Mouse (Mus musculus) hindbrain, postnatal 0 days (tissue): Measurements from ENCODE around the gene Entpd3. TPM values are rescaled to one million over a fixed set of nuclear protein-coding genes. Genes with fewer than 3 reads are reported as not detected.
"Not testable (repeated sequence)": the region's sequence is repeated elsewhere in the genome, so short reads cannot be mapped to it uniquely, and the experiment has no call there.

Experiments used
- ATAC-seq: fragments of 200-750 bp; cut with Nextera tagmentation; 2 replicates; pipeline ENCODE4 v1.8.0; 2017; ENCODE audit warnings: mild to moderate bottlenecking, moderate TSS enrichment, moderate library complexity
- DNase-seq: peaks from one replicate; pipeline ENCODE4 v3.0.0-alpha.2; 2015; ENCODE audit warnings: low spot score
- H3K27ac ChIP-seq: fragments of 300-500 bp; sonication (generic); 2 replicates; pipeline ENCODE4 v1.5.1; 2014; ENCODE audit warnings: mild to moderate bottlenecking
- H3K27me3 ChIP-seq: fragments of 300-500 bp; sonication (generic); 2 replicates; pipeline ENCODE4 v1.6.1; 2014; ENCODE audit warnings: low read length, mixed read lengths; ENCODE audit not compliant: insufficient read depth
- H3K36me3 ChIP-seq: fragments of 300-500 bp; sonication (generic); 2 replicates; pipeline ENCODE4 v1.6.1; 2014; ENCODE audit warnings: low read length, mixed read lengths; ENCODE audit not compliant: insufficient read depth
- H3K4me1 ChIP-seq: fragments of 300-500 bp; sonication (generic); 2 replicates; pipeline ENCODE4 v1.6.1; 2014; ENCODE audit warnings: antibody characterized with exemption, low read length, mixed read lengths; ENCODE audit not compliant: insufficient read depth
- H3K4me2 ChIP-seq: fragments of 300-500 bp; sonication (generic); 2 replicates; pipeline ENCODE4 v1.6.1; 2014; ENCODE audit warnings: low read depth, mild to moderate bottlenecking, low read length, moderate library complexity, mixed read lengths
- H3K4me3 ChIP-seq: fragments of 300-500 bp; sonication (generic); 2 replicates; pipeline ENCODE4 v1.5.1; 2014; ENCODE audit warnings: low read length
- H3K9ac ChIP-seq: fragments of 300-500 bp; sonication (generic); replicated peaks from 2 replicates; pipeline ENCODE4 v1.6.1; 2014; ENCODE audit warnings: mild to moderate bottlenecking, low read length, moderate library complexity, mixed read lengths
- H3K9me3 ChIP-seq: fragments of 300-500 bp; sonication (generic); 2 replicates; pipeline ENCODE4 v1.6.1; 2016; ENCODE audit warnings: low read length, mixed read lengths
- CTCF ChIP-seq: IDR thresholded peaks from 2 replicates; pipeline ENCODE4 v1.5.1; 2016; ENCODE audit warnings: antibody characterized with exemption, control low read depth, low read depth
- WGBS: fragments of 180-500 bp; shearing (Covaris S2); extraction: QIAGEN DNeasy Blood & Tissue Kit; methylation state at CpG from one replicate; pipeline ENCODE4 v1.1.7; 2014; 5-methylcytosine and 5-hydroxymethylcytosine counted together
- polyA plus RNA-seq: library from polyadenylated mRNA; unstranded; fragments of >200 nt; fragmentation: Nextera tagmentation; extraction: Ambion mirVana; gene quantifications from 2 replicates; pipeline ENCODE4 v1.2.1, GENCODE M21; 2015
- total RNA-seq: library from RNA; depleted of rRNA; stranded (reverse); fragments of >200 nt; gene quantifications from 2 replicates; pipeline ENCODE4 v1.2.3, GENCODE M21; 2014

Gene Entpd3
- total and polyA plus RNA-seq, 2 experiments from 2014 or later, result 4.0 to 4.4 TPM

GRCm38 (mm10) chr9:120532691-120533090 lies 6.9 kb upstream of the Entpd3 start:
- no peak overlapping the region for H3K4me2 ChIP-seq
- H3K36me3 ChIP-seq, result no peaks in the 10 kb centered on the region
- DNase-seq (no peak), ATAC-seq (no peak)
- H3K4me1 ChIP-seq, result no peaks in the 10 kb centered on the region
- TF ChIP-seq CTCF, result no peak
- H3K9me3 ChIP-seq, result no peaks in the 10 kb centered on the region
- H3K27me3 ChIP-seq, result no peaks in the 10 kb centered on the region
- WGBS, result 79% methylated on average over 6 of the region's 6 CpGs
- H3K4me3 ChIP-seq, result no peak overlapping the region
- no peak overlapping the region for H3K9ac ChIP-seq
- no peak overlapping the region for H3K27ac ChIP-seq

DNA sequence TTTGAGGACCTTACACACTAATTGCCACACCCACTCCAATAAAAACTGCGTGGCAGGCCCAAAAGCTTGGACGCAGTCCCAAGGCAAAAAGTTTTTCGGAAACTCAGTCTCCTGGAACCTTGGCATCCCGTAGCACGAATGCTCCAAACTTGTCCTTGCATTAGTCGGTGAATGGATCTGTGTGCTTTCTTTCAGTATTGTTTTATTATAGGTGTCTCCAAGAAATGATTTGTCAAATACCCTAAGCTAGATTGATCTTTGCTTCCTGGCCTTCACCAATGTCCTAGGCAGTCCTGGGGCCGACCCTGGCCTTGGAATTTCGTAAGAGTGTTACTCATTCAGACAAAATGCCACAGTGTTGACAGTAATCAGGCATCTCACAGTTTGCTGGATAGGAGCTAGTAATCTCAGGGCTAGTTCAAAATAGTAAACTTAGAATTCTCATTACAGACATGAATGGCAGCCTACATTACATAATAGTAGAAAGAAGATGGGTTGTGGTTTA lies 6.1 kb upstream of the Entpd3 start:
- H3K9ac ChIP-seq, H3K4me2 ChIP-seq, DNase-seq, H3K27me3 ChIP-seq, H3K4me3 ChIP-seq, ATAC-seq, H3K9me3 ChIP-seq, H3K4me1 ChIP-seq, H3K27ac ChIP-seq, H3K36me3 ChIP-seq: not testable (repeated sequence)
- WGBS, result 95% methylated on average over 8 of the region's 8 CpGs

GRCm38 (mm10) chr9:120541411-120541810 lies 1.8 kb downstream of the Entpd3 start:
- H3K27me3 ChIP-seq, result no peaks in the 10 kb centered on the region; the same call in 1 of the 2 replicates
- H3K9ac ChIP-seq, result no peak overlapping the region
- no peaks in the 10 kb centered on the region for H3K9me3 ChIP-seq
- no peak overlapping the region for H3K4me2 ChIP-seq
- no peak for TF ChIP-seq CTCF
- no peaks in the 10 kb centered on the region for H3K4me1 ChIP-seq
- DNase-seq (no peak), ATAC-seq (no peak)
- no peaks in the 10 kb centered on the region for H3K36me3 ChIP-seq
- 23% methylated on average over 2 of the region's 2 CpGs for WGBS
- no peak overlapping the region for H3K4me3 ChIP-seq
- H3K27ac ChIP-seq, result no peak overlapping the region

- Histone ChIP-seq H3K36me3 (no peaks in the 10 kb centered on the region), H3K4me1 (no peaks in the 10 kb centered on the region), H3K27me3 (no peaks in the 10 kb centered on the region; the same call in 1 of the 2 replicates), H3K27ac (no peak overlapping the region), H3K4me2 (no peak overlapping the region), H3K9me3 (no peaks in the 10 kb centered on the region), H3K4me3 (no peak overlapping the region), H3K9ac (no peak overlapping the region)
- WGBS, result 28% methylated on average over 6 of the region's 6 CpGs
- DNase-seq (no peak), ATAC-seq (no peak)
- TF ChIP-seq CTCF, result no peak
Observed at GRCm38 (mm10) chr9:120542241-120542640, 2.6 kb downstream of the Entpd3 start.

DNA sequence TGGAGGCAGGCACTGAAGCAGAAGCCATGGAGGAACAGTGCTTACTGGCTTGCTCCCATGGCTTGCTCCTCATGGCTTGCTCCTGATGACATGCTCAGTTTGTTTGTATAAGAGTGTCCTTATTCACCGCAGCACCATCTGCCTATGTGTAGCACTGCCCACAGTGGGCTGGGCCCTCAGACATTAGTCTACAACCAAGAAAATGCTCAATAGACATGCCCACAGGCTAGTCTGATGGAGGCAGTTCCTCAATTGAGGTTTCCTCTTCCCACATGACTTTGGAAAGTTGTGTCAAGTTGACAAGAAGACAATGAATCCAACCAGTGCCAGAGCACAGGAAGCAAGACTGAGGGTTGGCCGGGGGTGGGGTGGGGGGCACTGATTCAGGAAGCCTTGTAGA lies 6.4 kb downstream of the Entpd3 start:
- Histone ChIP-seq H3K4me1 (no peaks in the 10 kb centered on the region), H3K36me3 (no peaks in the 10 kb centered on the region), H3K4me2 (no peak overlapping the region), H3K27me3 (no peaks in the 10 kb centered on the region), H3K9ac (no peak overlapping the region), H3K27ac (no peak overlapping the region), H3K9me3 (no peaks in the 10 kb centered on the region), H3K4me3 (no peak overlapping the region)
- no peak for DNase-seq
- no peak for ATAC-seq
- TF ChIP-seq CTCF, result no peak
- WGBS, result 92% methylated on average over 2 of the region's 2 CpGs

GRCm38 (mm10) chr9:120546482-120546881 lies 6.9 kb downstream of the Entpd3 start:
- no peak overlapping the region for H3K4me3 ChIP-seq
- H3K27me3 ChIP-seq, result no peaks in the 10 kb centered on the region
- WGBS, result 92% methylated on average over 9 of the region's 9 CpGs
- no peak overlapping the region for H3K27ac ChIP-seq
- no peaks in the 10 kb centered on the region for H3K36me3 ChIP-seq
- H3K9ac ChIP-seq, result no peak overlapping the region
- no peaks in the 10 kb centered on the region for H3K9me3 ChIP-seq
- no peaks in the 10 kb centered on the region for H3K4me1 ChIP-seq
- H3K4me2 ChIP-seq, result no peak overlapping the region
- TF ChIP-seq CTCF, result no peak
- ATAC-seq (no peak), DNase-seq (no peak)

DNA sequence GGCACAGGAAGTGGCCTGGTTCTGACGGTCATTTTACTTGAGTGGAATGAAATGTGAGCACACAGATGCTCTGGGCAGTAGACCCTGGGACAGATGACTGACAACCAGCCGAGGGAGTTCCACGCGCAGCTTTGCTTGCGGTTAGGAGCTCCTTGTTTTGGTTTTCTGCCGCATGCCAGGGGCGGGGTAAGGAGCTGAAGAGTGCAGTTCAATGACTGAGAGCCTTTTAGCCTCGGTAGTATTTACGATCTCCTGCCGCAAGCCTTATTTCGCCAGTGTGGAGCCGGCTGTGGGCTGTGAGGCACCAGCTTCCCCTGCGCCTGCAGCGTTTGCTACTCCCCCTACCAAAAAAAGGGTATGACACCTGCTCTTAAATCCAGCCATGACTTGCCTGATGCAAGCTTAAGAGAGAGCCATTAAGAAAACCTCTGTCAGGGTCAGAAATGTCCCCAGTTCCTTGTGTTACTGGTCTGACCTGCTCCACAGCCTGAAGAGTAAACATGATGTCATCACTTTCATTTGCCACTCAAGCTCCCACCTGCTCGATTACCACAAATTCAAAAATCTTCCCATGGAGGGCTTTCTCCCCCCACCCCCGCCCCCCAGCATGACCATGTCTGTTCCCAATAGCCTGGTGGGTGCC lies 7.5 kb downstream of the Entpd3 start:
- no peaks in the 10 kb centered on the region for H3K4me1 ChIP-seq
- no peaks in the 10 kb centered on the region for H3K36me3 ChIP-seq
- no peaks in the 10 kb centered on the region for H3K27me3 ChIP-seq
- TF ChIP-seq CTCF, result no peak
- ATAC-seq, result no peak
- no peak overlapping the region for H3K27ac ChIP-seq
- H3K9me3 ChIP-seq, result no peaks in the 10 kb centered on the region
- H3K4me2 ChIP-seq, result no peak overlapping the region
- no peak for DNase-seq
- H3K4me3 ChIP-seq, result no peak overlapping the region
- no peak overlapping the region for H3K9ac ChIP-seq
- 33% methylated on average over 16 of the region's 16 CpGs for WGBS
